Mouse (Mus musculus): ENCODE data around the gene Msrb3. TPM values are rescaled to one million over a fixed set of nuclear protein-coding genes. Genes with fewer than 3 reads are reported as not detected.
A peak's percentile ranks its signal among the peaks of the same experiment; 100 is the strongest.

Gene Msrb3
- polyA plus RNA-seq, 1 experiment from 2014 or later, result 0.82 TPM

DNA sequence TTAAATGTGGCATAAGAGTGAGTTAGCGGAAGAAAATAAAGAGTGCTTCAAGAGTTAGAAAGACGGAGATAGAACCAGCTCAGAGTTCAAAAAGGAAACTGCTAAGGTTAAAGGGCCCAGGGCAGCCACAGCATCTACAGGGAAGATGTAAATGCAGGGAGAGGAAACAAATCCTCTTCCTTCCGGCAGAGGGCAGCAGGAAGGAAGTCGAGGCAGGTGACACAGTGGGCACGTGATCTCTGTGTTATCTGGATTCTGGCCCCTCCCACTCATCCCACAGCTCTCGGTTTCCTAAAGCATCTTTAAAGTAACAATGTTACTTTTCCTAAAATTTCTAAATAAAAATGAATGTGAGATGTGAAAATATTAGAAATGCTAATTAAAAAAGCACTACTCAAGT lies 99.4 kb downstream of the Msrb3 start:
- Histone ChIP-seq H3K36me3 (no peaks in the 10 kb centered on the region), H3K27me3 (no peaks in the 10 kb centered on the region), H3K9ac (no peak overlapping the region), H3K9me3 (replicated peaks) (no peaks in the 10 kb centered on the region), H3K4me2 (no peak overlapping the region), H3K27ac (no peak overlapping the region), H3K4me3 (replicated peaks) (no peak overlapping the region), H3K4me1 (replicated peaks) (no peaks in the 10 kb centered on the region)
- no peak for ATAC-seq (ENCODE audit: low read depth)
- 57% methylated on average over 6 of the region's 6 CpGs for WGBS (ENCODE audit: insufficient replicate concordance)
- DNase-seq, result no peak

DNA sequence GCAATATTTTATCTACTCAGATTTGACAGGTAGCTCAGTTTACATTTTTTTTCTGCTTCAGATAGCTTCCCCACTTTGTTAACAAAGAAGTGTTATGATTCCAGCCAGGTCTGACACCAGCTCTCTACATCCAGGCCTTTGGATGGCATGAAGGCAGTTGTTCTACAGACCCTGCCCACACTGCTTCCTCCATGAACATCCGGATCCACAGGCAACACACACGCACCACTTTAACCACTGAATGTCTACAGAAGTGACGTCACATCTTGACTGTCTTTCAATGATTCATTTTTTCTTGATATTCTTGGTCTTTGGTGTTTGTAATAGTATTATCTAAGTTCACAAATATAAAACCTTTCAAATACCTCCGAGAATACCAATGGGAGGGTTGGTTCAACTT lies 102.2 kb downstream of the Msrb3 start:
- 38% methylated on average over 4 of the region's 4 CpGs for WGBS (ENCODE audit: insufficient replicate concordance)
- Histone ChIP-seq H3K4me2 (no peak overlapping the region), H3K9me3 (replicated peaks) (no peaks in the 10 kb centered on the region), H3K36me3 (no peaks in the 10 kb centered on the region), H3K4me1 (replicated peaks) (0 out of 2 replicates have a peak, but pooled peaks cover 3% of the 10 kb centered on the region), H3K9ac (no peak overlapping the region), H3K4me3 (replicated peaks) (no peak overlapping the region), H3K27ac (no peak overlapping the region), H3K27me3 (no peaks in the 10 kb centered on the region)
- ATAC-seq (ENCODE audit: low read depth) (no peak), DNase-seq (no peak)

- Histone ChIP-seq H3K4me1 (replicated peaks) (0 out of 2 replicates have a peak, but pooled peaks cover 3% of the 10 kb centered on the region), H3K27me3 (no peaks in the 10 kb centered on the region), H3K9me3 (replicated peaks) (no peaks in the 10 kb centered on the region), H3K4me3 (replicated peaks) (no peak overlapping the region), H3K4me2 (0 out of 2 replicates have a peak overlapping the region, but pooled peaks have one; percentile 12), H3K9ac (no peak overlapping the region), H3K27ac (no peak overlapping the region), H3K36me3 (no peaks in the 10 kb centered on the region)
- DNase-seq (no peak), ATAC-seq (ENCODE audit: low read depth) (no peak)
- 15% methylated on average over 13 of the region's 13 CpGs for WGBS (ENCODE audit: insufficient replicate concordance)
Observed at GRCm38 (mm10) chr10:120794391-120794817, 104.5 kb downstream of the Msrb3 start.

DNA sequence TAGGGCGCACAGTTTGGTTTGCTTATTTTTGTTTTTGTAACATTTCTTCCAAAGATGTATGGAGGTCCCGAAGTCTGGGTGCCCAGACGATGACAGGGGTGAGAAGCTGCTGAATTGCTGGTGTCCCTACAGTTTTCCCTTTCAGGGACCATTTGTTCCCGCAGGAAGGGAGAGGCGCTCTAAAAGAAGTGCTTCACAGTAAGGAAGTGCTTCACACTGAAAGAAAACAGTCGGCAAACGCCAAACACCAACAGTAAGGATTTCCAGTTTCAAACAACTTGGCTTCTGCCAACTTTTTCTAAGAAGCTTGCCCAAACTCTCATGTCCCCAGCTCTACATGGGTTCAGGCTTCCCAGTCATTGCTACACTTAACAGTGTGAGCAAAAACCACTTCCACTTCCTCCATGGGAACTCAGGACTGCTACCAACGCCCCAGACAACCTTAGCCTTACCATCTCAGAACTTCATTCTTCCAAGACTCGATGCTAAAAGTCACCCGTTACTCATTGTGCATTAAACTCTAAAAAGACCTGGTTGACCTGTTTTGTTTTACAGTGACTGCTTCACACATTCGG lies 106.6 kb downstream of the Msrb3 start:
- H3K27ac ChIP-seq, result no peak overlapping the region

DNA sequence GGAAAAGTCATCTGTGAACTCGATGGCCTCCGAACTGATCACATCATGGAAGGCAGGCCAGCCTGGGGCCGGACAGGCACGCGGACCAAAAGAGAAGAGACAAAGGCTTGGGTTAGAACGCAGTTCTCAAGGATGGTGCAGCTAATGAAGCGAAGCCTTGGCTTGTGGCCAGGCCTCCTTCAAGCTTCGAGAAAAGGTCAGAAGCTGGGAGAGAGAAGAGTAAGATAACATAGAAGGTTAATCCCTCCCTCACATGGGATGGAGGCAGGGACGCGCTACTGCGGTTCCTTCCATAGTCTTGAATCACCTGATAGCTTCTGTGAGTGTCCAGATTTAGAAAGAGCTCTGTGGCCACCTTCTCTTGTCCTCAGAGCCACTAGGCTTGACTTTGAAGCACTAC lies 107.5 kb downstream of the Msrb3 start:
- Histone ChIP-seq H3K27ac (no peak overlapping the region), H3K9ac (no peak overlapping the region), H3K27me3 (no peaks in the 10 kb centered on the region), H3K4me2 (no peak overlapping the region), H3K36me3 (no peaks in the 10 kb centered on the region), H3K9me3 (replicated peaks) (no peaks in the 10 kb centered on the region), H3K4me3 (replicated peaks) (no peak overlapping the region), H3K4me1 (replicated peaks) (0 out of 2 replicates have a peak, but pooled peaks cover 3% of the 10 kb centered on the region)
- 77% methylated on average over 11 of the region's 11 CpGs for WGBS (ENCODE audit: insufficient replicate concordance)
- no peak for ATAC-seq (ENCODE audit: low read depth)
- DNase-seq, result no peak

More for the DNA sequence above, 106.6 kb downstream of the Msrb3 start:
- Histone ChIP-seq H3K36me3 (no peaks in the 10 kb centered on the region), H3K9ac (no peak overlapping the region), H3K4me3 (replicated peaks) (no peak overlapping the region), H3K4me2 (no peak overlapping the region), H3K4me1 (replicated peaks) (0 out of 2 replicates have a peak, but pooled peaks cover 3% of the 10 kb centered on the region), H3K27me3 (no peaks in the 10 kb centered on the region), H3K9me3 (replicated peaks) (no peaks in the 10 kb centered on the region)
- DNase-seq (no peak), ATAC-seq (ENCODE audit: low read depth) (no peak)
- WGBS (ENCODE audit: insufficient replicate concordance), result 36% methylated on average over 11 of the region's 11 CpGs

- DNase-seq, result no peak
Observed at GRCm38 (mm10) chr10:120787202-120787601, 111.7 kb downstream of the Msrb3 start.

DNA sequence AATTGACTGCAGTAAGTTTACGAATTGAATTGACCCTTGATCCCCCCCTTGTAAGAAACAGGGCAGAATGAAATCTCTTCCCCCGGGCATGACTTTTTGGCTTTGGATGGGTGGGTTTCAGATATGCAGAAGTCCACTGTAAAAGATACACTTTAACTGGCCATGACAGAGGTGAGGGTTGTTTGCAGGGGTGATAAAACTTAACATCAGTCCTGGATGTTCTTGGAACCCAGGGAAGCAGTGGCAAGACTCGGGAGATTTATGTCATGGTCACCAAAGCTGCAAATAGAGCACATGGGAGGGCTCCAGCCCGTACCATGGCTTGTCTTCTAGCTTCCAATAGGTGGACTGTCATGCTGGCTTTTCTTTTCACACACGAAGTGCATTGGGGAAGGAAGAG lies 114.4 kb downstream of the Msrb3 start:
- Histone ChIP-seq H3K36me3 (no peaks in the 10 kb centered on the region), H3K27me3 (no peaks in the 10 kb centered on the region), H3K27ac (no peak overlapping the region), H3K4me1 (replicated peaks) (no peaks in the 10 kb centered on the region), H3K4me3 (replicated peaks) (no peak overlapping the region), H3K9ac (no peak overlapping the region), H3K4me2 (no peak overlapping the region), H3K9me3 (replicated peaks) (no peaks in the 10 kb centered on the region)
- DNase-seq (no peak), ATAC-seq (ENCODE audit: low read depth) (no peak)
- WGBS (ENCODE audit: insufficient replicate concordance), result 49% methylated on average over 5 of the region's 5 CpGs

More at GRCm38 (mm10) chr10:120787202-120787601, 111.7 kb downstream of the Msrb3 start:
- Histone ChIP-seq H3K4me2 (no peak overlapping the region), H3K4me1 (replicated peaks) (no peaks in the 10 kb centered on the region), H3K9ac (no peak overlapping the region), H3K27me3 (no peaks in the 10 kb centered on the region), H3K9me3 (replicated peaks) (no peaks in the 10 kb centered on the region), H3K4me3 (replicated peaks) (no peak overlapping the region), H3K27ac (no peak overlapping the region), H3K36me3 (no peaks in the 10 kb centered on the region)
- 65% methylated on average over 10 of the region's 10 CpGs for WGBS (ENCODE audit: insufficient replicate concordance)
- no peak for ATAC-seq (ENCODE audit: low read depth)

- Histone ChIP-seq H3K27me3 (no peaks in the 10 kb centered on the region), H3K9ac (no peak overlapping the region), H3K4me2 (no peak overlapping the region), H3K4me3 (replicated peaks) (no peak overlapping the region), H3K4me1 (replicated peaks) (no peaks in the 10 kb centered on the region), H3K9me3 (replicated peaks) (no peaks in the 10 kb centered on the region), H3K27ac (no peak overlapping the region), H3K36me3 (no peaks in the 10 kb centered on the region)
- no peak for DNase-seq
- ATAC-seq (ENCODE audit: low read depth), result no peak
- WGBS (ENCODE audit: insufficient replicate concordance), result 69% methylated on average over 9 of the region's 9 CpGs
Observed at GRCm38 (mm10) chr10:120783393-120783792, 115.5 kb downstream of the Msrb3 start.

DNA sequence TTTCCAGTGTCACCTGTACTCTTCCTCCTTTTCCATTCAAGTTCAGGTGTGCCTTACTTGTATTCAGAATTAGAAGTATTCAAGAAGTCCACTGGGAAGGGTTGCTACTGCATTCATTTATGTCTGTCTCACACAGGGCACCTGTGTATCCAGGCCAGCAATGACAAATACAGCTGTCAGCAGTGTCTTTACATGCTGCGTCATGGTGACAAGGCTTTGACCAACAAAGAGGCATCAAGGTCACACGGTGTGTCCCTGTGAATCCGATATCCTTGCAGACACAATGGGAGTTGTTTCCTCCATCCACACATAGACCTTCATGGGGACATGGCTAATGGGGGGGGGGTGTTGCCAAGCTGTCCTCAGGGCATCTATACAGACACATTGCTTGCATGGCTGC lies 121.4 kb downstream of the Msrb3 start:
- Histone ChIP-seq H3K4me2 (no peak overlapping the region), H3K36me3 (no peaks in the 10 kb centered on the region), H3K27ac (no peak overlapping the region), H3K27me3 (no peaks in the 10 kb centered on the region), H3K4me3 (replicated peaks) (no peak overlapping the region), H3K9ac (no peak overlapping the region), H3K4me1 (replicated peaks) (no peaks in the 10 kb centered on the region), H3K9me3 (replicated peaks) (no peaks in the 10 kb centered on the region)
- no peak for DNase-seq
- WGBS (ENCODE audit: insufficient replicate concordance), result 71% methylated on average over 3 of the region's 3 CpGs
- no peak for ATAC-seq (ENCODE audit: low read depth)

GRCm38 (mm10) chr10:120775361-120775760 lies 123.5 kb downstream of the Msrb3 start:
- Histone ChIP-seq H3K9ac (no peak overlapping the region), H3K36me3 (no peaks in the 10 kb centered on the region), H3K4me1 (replicated peaks) (no peaks in the 10 kb centered on the region), H3K4me2 (no peak overlapping the region), H3K27ac (no peak overlapping the region), H3K9me3 (replicated peaks) (no peaks in the 10 kb centered on the region), H3K27me3 (no peaks in the 10 kb centered on the region), H3K4me3 (replicated peaks) (no peak overlapping the region)
- 13% methylated on average over 4 of the region's 4 CpGs for WGBS (ENCODE audit: insufficient replicate concordance)
- peak; percentile 73; the same call in 1 of the 2 replicates for ATAC-seq (ENCODE audit: low read depth)
- peak; percentile 16 for DNase-seq

DNA sequence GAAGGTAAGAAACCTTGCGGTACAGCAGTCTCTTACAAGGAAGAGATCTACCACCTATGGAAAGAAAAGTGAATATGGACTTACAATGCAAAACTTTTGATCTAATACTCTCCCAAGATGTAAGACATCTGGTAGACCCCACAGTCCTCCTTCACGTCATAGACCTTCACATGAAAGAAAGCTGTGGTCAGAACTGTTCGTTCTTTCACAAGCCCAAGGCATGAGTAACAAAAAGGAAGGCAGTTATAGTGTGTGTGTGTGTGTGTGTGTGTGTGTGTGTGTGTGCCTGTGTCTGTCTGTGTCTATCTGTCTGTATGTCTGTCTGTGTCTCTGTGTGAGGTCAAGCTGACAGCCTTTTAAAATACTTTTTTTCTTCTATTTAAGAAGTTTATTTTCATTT lies 131.5 kb downstream of the Msrb3 start:
- Histone ChIP-seq H3K4me2 (no peak overlapping the region), H3K4me1 (replicated peaks) (no peaks in the 10 kb centered on the region), H3K9ac (no peak overlapping the region), H3K36me3 (no peaks in the 10 kb centered on the region), H3K4me3 (replicated peaks) (no peak overlapping the region), H3K27ac (no peak overlapping the region), H3K9me3 (replicated peaks) (no peaks in the 10 kb centered on the region), H3K27me3 (no peaks in the 10 kb centered on the region)
- DNase-seq (no peak), ATAC-seq (ENCODE audit: low read depth) (no peak)
- WGBS (ENCODE audit: insufficient replicate concordance), result 63% methylated on average over 3 of the region's 3 CpGs

- no peaks in the 10 kb centered on the region for H3K36me3 ChIP-seq
- H3K27me3 ChIP-seq, result no peaks in the 10 kb centered on the region
- H3K9ac ChIP-seq, result no peak overlapping the region
- ATAC-seq (ENCODE audit: low read depth), result no peak
- no peak for DNase-seq
- H3K9me3 ChIP-seq (replicated peaks), result no peaks in the 10 kb centered on the region
- H3K27ac ChIP-seq, result no peak overlapping the region
- H3K4me3 ChIP-seq (replicated peaks), result no peak overlapping the region
- WGBS (ENCODE audit: insufficient replicate concordance), result 70% methylated on average over 11 of the region's 11 CpGs
- no peak overlapping the region for H3K4me2 ChIP-seq
- no peaks in the 10 kb centered on the region for H3K4me1 ChIP-seq (replicated peaks)
Observed at GRCm38 (mm10) chr10:120765398-120765797, 133.5 kb downstream of the Msrb3 start.
